Mouse (Mus musculus) limb, embryonic 13.5 days (tissue): ENCODE measurements at regions not wholly inside any gene's neighbourhood (a gene's known extent, or its start where the extent isn't known, plus 50 kb on each side); places are given as distances from the start of the nearest gene placed in this dataset.

Experiments used
- ATAC-seq: fragments of 200-750 bp; cut with Nextera tagmentation; 2 replicates; pipeline ENCODE4 v1.8.0; 2017; ENCODE audit warnings: low read depth, moderate number of reproducible peaks, moderate TSS enrichment; ENCODE audit not compliant: low FRiP score
- H3K27ac ChIP-seq: fragments of 300-500 bp; sonication (generic); 2 replicates; pipeline ENCODE4 v1.5.1; 2015; ENCODE audit warnings: inconsistent platforms, mild to moderate bottlenecking, moderate library complexity
- H3K27me3 ChIP-seq: fragments of 300-500 bp; sonication (generic); 2 replicates; pipeline ENCODE4 v1.6.1; 2015; ENCODE audit warnings: mild to moderate bottlenecking, inconsistent platforms
- H3K36me3 ChIP-seq: fragments of 300-500 bp; sonication (generic); 2 replicates; pipeline ENCODE4 v1.6.1; 2015; ENCODE audit warnings: inconsistent platforms, mild to moderate bottlenecking, moderate library complexity
- H3K4me1 ChIP-seq: fragments of 300-500 bp; sonication (generic); 2 replicates; pipeline ENCODE4 v1.6.1; 2015; ENCODE audit warnings: inconsistent platforms
- H3K4me2 ChIP-seq: fragments of 300-500 bp; sonication (generic); replicated peaks from 2 replicates; pipeline ENCODE4 v1.6.1; 2015; ENCODE audit warnings: inconsistent platforms, mild to moderate bottlenecking, moderate library complexity
- H3K4me3 ChIP-seq: fragments of 300-500 bp; sonication (generic); 2 replicates; pipeline ENCODE4 v1.5.1; 2015; ENCODE audit warnings: moderate library complexity, mild to moderate bottlenecking, inconsistent platforms
- H3K9ac ChIP-seq: fragments of 300-500 bp; sonication (generic); 2 replicates; pipeline ENCODE4 v1.6.1; 2015; ENCODE audit warnings: mild to moderate bottlenecking, inconsistent platforms
- H3K9me3 ChIP-seq: fragments of 300-500 bp; sonication (generic); 2 replicates; pipeline ENCODE4 v1.6.1; 2016; ENCODE audit warnings: inconsistent platforms
- WGBS: fragments of 180-500 bp; shearing (Covaris S2); methylation state at CpG from one replicate; pipeline ENCODE4 v1.1.7; 2015; 5-methylcytosine and 5-hydroxymethylcytosine counted together

DNA sequence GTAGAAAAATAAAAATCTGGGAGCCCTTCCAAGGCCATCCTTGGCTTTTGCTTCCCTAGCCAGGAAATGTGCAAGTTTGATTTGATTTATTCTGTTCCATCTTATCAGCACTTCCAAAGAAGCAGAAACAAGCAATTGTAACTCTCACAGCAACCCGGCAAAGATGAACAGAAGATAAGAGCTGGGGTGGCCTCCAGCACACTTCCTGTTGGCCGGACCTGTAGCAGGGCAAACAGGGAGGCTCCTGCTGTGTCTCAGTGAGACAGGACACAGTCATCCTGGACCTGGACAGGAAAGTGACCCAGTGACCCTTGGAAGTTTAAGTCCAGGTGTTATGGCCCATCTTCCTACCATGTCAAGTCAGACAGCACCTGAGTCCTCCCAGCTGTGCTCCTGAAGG lies 58.6 kb upstream of the Cldn5 start:
- Histone ChIP-seq H3K36me3 (no peaks in the 10 kb centered on the region), H3K9me3 (no peaks in the 10 kb centered on the region), H3K9ac (no peak overlapping the region), H3K4me2 (no peak overlapping the region), H3K4me1 (no peaks in the 10 kb centered on the region), H3K4me3 (no peak overlapping the region), H3K27me3 (no peaks in the 10 kb centered on the region; the same call in 1 of the 2 replicates), H3K27ac (no peak overlapping the region)
- ATAC-seq: no peak
- 44% methylated on average over 2 of the region's 2 CpGs for WGBS

DNA sequence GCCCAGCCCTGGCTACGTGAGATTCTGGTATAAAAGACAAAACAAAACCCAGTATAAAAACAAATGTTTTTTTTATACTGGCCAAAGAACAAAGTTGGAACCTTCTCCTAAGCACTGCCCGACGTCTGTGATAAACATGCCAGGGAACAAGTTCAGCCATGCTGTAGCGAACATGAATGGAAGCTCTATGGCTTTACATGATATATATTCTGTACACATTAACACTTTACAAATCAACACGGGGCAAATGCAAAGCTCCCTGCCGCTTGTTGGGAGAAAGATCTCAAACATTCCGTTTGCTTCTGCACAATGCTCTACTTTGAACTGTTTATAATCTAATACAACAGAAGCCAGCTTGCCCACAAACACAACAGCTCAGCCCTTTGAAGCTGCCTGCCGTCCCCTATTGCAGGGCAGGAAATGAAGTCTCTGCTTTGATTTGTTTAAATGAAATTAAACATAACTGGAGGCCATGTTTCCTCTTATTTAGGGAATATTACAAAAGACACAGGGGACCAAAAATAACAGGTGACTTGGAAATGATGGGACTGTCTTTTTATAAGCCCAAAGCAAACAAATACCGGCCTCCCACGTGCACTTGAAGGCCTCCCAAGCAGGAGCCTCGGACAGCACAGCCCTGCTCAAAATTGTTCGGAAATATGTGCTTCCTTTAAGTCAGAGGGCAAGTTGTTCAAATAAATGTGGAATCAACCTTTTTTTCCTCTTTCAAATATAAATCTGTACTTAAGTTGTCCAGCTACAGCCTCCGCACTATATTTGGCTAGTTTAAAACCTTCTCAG lies 56.0 kb upstream of the Cldn5 start:
- H3K9ac ChIP-seq: no peak overlapping the region
- H3K4me2 ChIP-seq: no peak overlapping the region
- no peak overlapping the region for H3K4me3 ChIP-seq
- no peaks in the 10 kb centered on the region for H3K4me1 ChIP-seq
- no peak overlapping the region for H3K27ac ChIP-seq
- no peak for ATAC-seq
- H3K27me3 ChIP-seq: no peaks in the 10 kb centered on the region; the same call in 1 of the 2 replicates
- H3K36me3 ChIP-seq: no peaks in the 10 kb centered on the region
- WGBS: 49% methylated on average over 13 of the region's 13 CpGs
- H3K9me3 ChIP-seq: no peaks in the 10 kb centered on the region

DNA sequence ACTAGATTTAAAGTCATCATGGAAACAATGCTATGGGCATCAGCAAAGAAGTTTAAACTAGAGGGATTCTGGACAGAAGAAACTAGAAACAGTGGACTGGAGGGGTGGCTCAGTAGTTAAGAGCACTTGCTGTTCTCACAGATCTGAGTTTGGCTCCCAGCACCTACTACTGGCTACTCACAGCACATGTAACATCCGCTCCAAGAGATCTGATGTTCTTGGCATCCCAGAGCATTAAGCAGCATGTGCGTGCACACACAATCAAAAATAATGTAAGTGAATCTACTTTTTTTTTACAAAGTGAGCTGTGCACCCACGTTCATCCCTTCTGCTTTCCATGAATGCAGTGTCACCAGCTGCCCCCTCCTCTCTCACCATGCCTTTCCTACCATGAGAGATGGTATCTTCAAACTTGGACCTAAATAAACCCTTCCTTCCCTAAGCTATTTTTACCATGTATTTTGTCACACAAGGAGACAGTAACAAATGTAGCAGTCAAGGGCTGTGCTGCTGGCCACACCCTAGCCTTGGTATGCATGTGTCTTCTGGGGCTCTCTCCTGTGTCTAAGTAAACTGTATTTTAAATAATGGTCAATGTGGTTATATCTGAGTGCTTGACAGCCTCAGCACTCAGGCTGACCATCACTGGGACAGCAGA lies 53.3 kb upstream of the Cldn5 start:
- H3K36me3 ChIP-seq: no peaks in the 10 kb centered on the region
- no peaks in the 10 kb centered on the region; the same call in 1 of the 2 replicates for H3K27me3 ChIP-seq
- H3K27ac ChIP-seq: no peak overlapping the region
- H3K4me2 ChIP-seq: no peak overlapping the region
- no peak overlapping the region for H3K9ac ChIP-seq
- 80% methylated on average over 3 of the region's 3 CpGs for WGBS
- H3K9me3 ChIP-seq: no peaks in the 10 kb centered on the region
- no peaks in the 10 kb centered on the region for H3K4me1 ChIP-seq
- H3K4me3 ChIP-seq: no peak overlapping the region
- ATAC-seq: no peak

DNA sequence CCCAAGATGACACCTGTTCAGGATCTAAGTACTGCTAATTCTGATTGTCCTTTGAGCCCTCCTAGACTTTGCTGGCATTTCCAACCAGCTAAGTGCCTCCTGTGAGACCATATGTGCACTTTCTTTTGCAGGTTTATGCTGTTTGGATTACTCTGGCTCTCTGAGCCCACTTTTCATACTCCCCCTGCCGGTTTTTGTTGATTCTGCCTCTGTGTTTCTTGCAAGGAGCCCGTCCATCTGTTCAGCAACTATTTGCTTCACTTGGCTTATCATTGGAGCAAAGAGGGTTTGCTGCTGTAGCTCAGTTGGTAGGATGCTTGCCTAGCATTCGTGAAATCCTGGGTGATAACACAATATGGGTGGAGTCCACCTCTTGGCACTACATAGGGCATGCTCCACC lies 52.8 kb upstream of the Cldn5 start:
- H3K27me3 ChIP-seq: no peaks in the 10 kb centered on the region; the same call in 1 of the 2 replicates
- H3K36me3 ChIP-seq: no peaks in the 10 kb centered on the region

DNA sequence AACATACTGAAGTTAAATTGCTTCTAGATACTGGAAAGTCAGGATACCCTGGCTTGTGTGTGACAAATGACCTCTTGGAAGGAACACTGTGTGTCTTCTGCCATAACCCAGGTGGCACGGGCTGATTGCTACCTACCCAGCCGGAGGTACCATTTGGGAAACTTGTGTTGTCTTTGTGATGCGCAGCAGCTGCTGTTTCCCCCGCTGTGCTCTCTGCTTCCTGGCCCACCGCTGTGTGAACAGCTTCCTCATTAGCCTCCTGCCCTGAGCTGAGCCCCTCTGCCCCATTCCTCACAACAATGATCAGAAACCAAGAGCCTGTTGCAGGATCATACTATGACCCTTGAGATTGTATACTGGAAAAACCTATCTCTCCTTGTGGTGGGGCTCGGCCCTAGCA lies 51.9 kb upstream of the Cldn5 start:
- Histone ChIP-seq H3K9ac (no peak overlapping the region), H3K4me2 (no peak overlapping the region), H3K4me1 (no peaks in the 10 kb centered on the region), H3K4me3 (no peak overlapping the region), H3K36me3 (no peaks in the 10 kb centered on the region), H3K27me3 (no peaks in the 10 kb centered on the region; the same call in 1 of the 2 replicates), H3K27ac (no peak overlapping the region), H3K9me3 (no peaks in the 10 kb centered on the region)
- WGBS: 29% methylated on average over 6 of the region's 6 CpGs
- no peak for ATAC-seq

More for the DNA sequence above, 52.8 kb upstream of the Cldn5 start:
- no peak for ATAC-seq
- Histone ChIP-seq H3K9ac (no peak overlapping the region), H3K4me3 (no peak overlapping the region), H3K9me3 (no peaks in the 10 kb centered on the region), H3K27ac (no peak overlapping the region), H3K4me1 (no peaks in the 10 kb centered on the region), H3K4me2 (no peak overlapping the region)
- WGBS: 62% methylated on average over 3 of the region's 3 CpGs
